ENCODE assay signal across 12 mouse cellular contexts in genomic region chr1:45021234-45021633, GRCm38 (mm10).
DNase-seq lines count a peak whose midpoint lies in the region; ATAC-seq lines count a peak whose summit lies in the region.
"Had no signal": no experiment of that assay in that cellular context is flagged by ENCODE, and none has a peak within 500 bp of the region (broad histone marks: within the 10 kb centered on the region; RNA-seq: fewer than 3 reads in every experiment).

No protein-coding gene starts in this region.

- no peak overlapping the region for H3K4me3 ChIP-seq in hindbrain, embryonic 10.5 days
- no peak overlapping the region for H3K4me3 ChIP-seq in hindbrain, embryonic 11.5 days (ENCODE audit: low read depth, low read length)
- no peak overlapping the region for H3K4me3 ChIP-seq in embryonic facial prominence, embryonic 13.5 days
- no peak overlapping the region for H3K4me3 ChIP-seq in limb, embryonic 12.5 days (replicated peaks)

- no peak overlapping the region for H3K9ac ChIP-seq in hindbrain, embryonic 11.5 days (ENCODE audit: low read depth, low read length)
- H3K9ac ChIP-seq in embryonic facial prominence, embryonic 13.5 days = no peak overlapping the region
- no peak overlapping the region for H3K9ac ChIP-seq in limb, embryonic 12.5 days (replicated peaks)

- no peaks in the 10 kb centered on the region for H3K36me3 ChIP-seq in hindbrain, embryonic 10.5 days
- no peaks in the 10 kb centered on the region for H3K36me3 ChIP-seq in hindbrain, embryonic 11.5 days (ENCODE audit: control insufficient read depth, insufficient read depth, low read length)
- H3K36me3 ChIP-seq in embryonic facial prominence, embryonic 13.5 days = no peaks in the 10 kb centered on the region
- no peaks in the 10 kb centered on the region for H3K36me3 ChIP-seq in limb, embryonic 12.5 days

- no peak overlapping the region for H3K27ac ChIP-seq in hindbrain, embryonic 10.5 days
- no peak overlapping the region for H3K27ac ChIP-seq in hindbrain, embryonic 11.5 days (ENCODE audit: low read depth, low read length)
- H3K27ac ChIP-seq in embryonic facial prominence, embryonic 13.5 days = no peak overlapping the region
- peak overlapping the region; percentile 51 for H3K27ac ChIP-seq in limb, embryonic 12.5 days

- WGBS in hindbrain, embryonic 10.5 days = 52% methylated on average over 2 of the region's 2 CpGs
- 45% methylated on average over 2 of the region's 2 CpGs for WGBS in hindbrain, embryonic 11.5 days
- 14% methylated on average over 2 of the region's 2 CpGs for WGBS in embryonic facial prominence, embryonic 13.5 days
- WGBS in limb, embryonic 12.5 days = 5% methylated on average over 2 of the region's 2 CpGs

- 0 out of 2 replicates have a peak, but pooled peaks cover 4% of the 10 kb centered on the region for H3K9me3 ChIP-seq in hindbrain, embryonic 10.5 days
- H3K9me3 ChIP-seq in hindbrain, embryonic 11.5 days (ENCODE audit: control insufficient read depth, low read length) = no peaks in the 10 kb centered on the region
- H3K9me3 ChIP-seq in embryonic facial prominence, embryonic 13.5 days = no peaks in the 10 kb centered on the region
- no peaks in the 10 kb centered on the region for H3K9me3 ChIP-seq in limb, embryonic 12.5 days

- DNase-seq in hindbrain, embryonic 10.5 days (ENCODE audit: low spot score) = peak; percentile 11
- DNase-seq in hindbrain, embryonic 11.5 days (ENCODE audit: low spot score) = no peak
- peak; percentile 78 for DNase-seq in adipocyte (ENCODE audit: low spot score)
- no peak for DNase-seq in spleen, adult 12 weeks (ENCODE audit: low spot score)
- DNase-seq in urinary bladder, postnatal 10 days (ENCODE audit: low spot score) = no peak
- DNase-seq in urinary bladder, postnatal 25 days (ENCODE audit: low spot score) = no peak
- DNase-seq: cerebellum, postnatal 25 days; kidney, postnatal 25 days; retina, postnatal 1 day had no signal

- ATAC-seq in hindbrain, embryonic 11.5 days (ENCODE audit: low FRiP score) = no peak
- peak; percentile 56; the same call in 1 of the 2 replicates for ATAC-seq in embryonic facial prominence, embryonic 13.5 days (ENCODE audit: insufficient number of reproducible peaks, insufficient read depth, low FRiP score, low TSS enrichment, low read depth)
- no peak for ATAC-seq in limb, embryonic 12.5 days (ENCODE audit: insufficient number of reproducible peaks, insufficient read depth, low FRiP score, low TSS enrichment, low read depth)

- H3K27me3 ChIP-seq in hindbrain, embryonic 10.5 days (ENCODE audit: insufficient read depth, poor library complexity, severe bottlenecking) = no peaks in the 10 kb centered on the region
- no peaks in the 10 kb centered on the region for H3K27me3 ChIP-seq in hindbrain, embryonic 11.5 days (ENCODE audit: control insufficient read depth, insufficient read depth, low read length)
- no peaks in the 10 kb centered on the region for H3K27me3 ChIP-seq in embryonic facial prominence, embryonic 13.5 days
- H3K27me3 ChIP-seq in limb, embryonic 12.5 days = no peaks in the 10 kb centered on the region

- H3K4me2 ChIP-seq in hindbrain, embryonic 11.5 days (replicated peaks; ENCODE audit: low read depth, low read length) = no peak overlapping the region
- no peak overlapping the region for H3K4me2 ChIP-seq in embryonic facial prominence, embryonic 13.5 days
- H3K4me2 ChIP-seq in limb, embryonic 12.5 days = no peak overlapping the region
- H3K4me2 ChIP-seq: liver, embryonic 11.5 days had no signal

- no peaks in the 10 kb centered on the region for H3K4me1 ChIP-seq in hindbrain, embryonic 10.5 days (replicated peaks)
- no peaks in the 10 kb centered on the region for H3K4me1 ChIP-seq in hindbrain, embryonic 11.5 days (replicated peaks; ENCODE audit: control insufficient read depth, insufficient read depth, low read length)
- peaks cover 12% of the 10 kb centered on the region; the same call in 1 of the 2 replicates for H3K4me1 ChIP-seq in embryonic facial prominence, embryonic 13.5 days
- H3K4me1 ChIP-seq in limb, embryonic 12.5 days (replicated peaks) = 0 out of 2 replicates have a peak, but pooled peaks cover 6% of the 10 kb centered on the region

Comparison
In these comparisons a context has a peak if more than half of its experiments do, and no peak if none do; other contexts are left out.
1. DNase-seq: peak in hindbrain, embryonic 10.5 days (single experiment) and adipocyte (single experiment); none in hindbrain, embryonic 11.5 days (single experiment), spleen, adult 12 weeks (single experiment), urinary bladder, postnatal 10 days (single experiment) and urinary bladder, postnatal 25 days (single experiment).